Mouse (Mus musculus) adrenal gland, adult 18-20 months (tissue): ENCODE measurements around the gene Ncoa7. TPM values are rescaled to one million over a fixed set of nuclear protein-coding genes. Genes with fewer than 3 reads are reported as not detected.

Experiments
- DNase-seq, 2 experiments: peaks; one replicate each; pipeline ENCODE4 v3.0.0; 2021 to 2022; ENCODE audit warnings: low spot score in 2 of 2
- total RNA-seq, 2 experiments: library from RNA; stranded (reverse); gene quantifications; 1 replicate in 1 of 2; 2 replicates in 1 of 2; pipeline ENCODE4 v1.2.3; 2021

The Ncoa7 gene
- total RNA-seq, 2 experiments from 2014 or later, result 29.2 to 30.2 TPM

- DNase-seq, result no peak
Observed at GRCm38 (mm10) chr10:30751586-30751985, 51.5 kb downstream of the Ncoa7 start.

- DNase-seq, result no peak
Observed at GRCm38 (mm10) chr10:30749807-30750206, 53.3 kb downstream of the Ncoa7 start.

GRCm38 (mm10) chr10:30745238-30745974 is 57.7 kb downstream of the Ncoa7 start:
- no peak for DNase-seq

- DNase-seq, result no peak
Observed at GRCm38 (mm10) chr10:30743275-30743674, 59.9 kb downstream of the Ncoa7 start.

- DNase-seq, result no peak
Observed at GRCm38 (mm10) chr10:30738403-30738802, 64.7 kb downstream of the Ncoa7 start.

GRCm38 (mm10) chr10:30737323-30737722 is 65.8 kb downstream of the Ncoa7 start:
- no peak for DNase-seq

GRCm38 (mm10) chr10:30733148-30733785 is 69.9 kb downstream of the Ncoa7 start:
- DNase-seq, result no peak

- DNase-seq, result peak in 1 of 2 experiments; percentile 25
Observed at GRCm38 (mm10) chr10:30731321-30731914, 71.7 kb downstream of the Ncoa7 start.

- no peak for DNase-seq
Observed at GRCm38 (mm10) chr10:30730791-30731190, 72.3 kb downstream of the Ncoa7 start.

GRCm38 (mm10) chr10:30729157-30730096 is 73.7 kb downstream of the Ncoa7 start:
- no peak for DNase-seq

- no peak for DNase-seq
Observed at GRCm38 (mm10) chr10:30723014-30723413, 80.1 kb downstream of the Ncoa7 start.

- DNase-seq, result no peak
Observed at GRCm38 (mm10) chr10:30720556-30720955, 82.6 kb downstream of the Ncoa7 start.

GRCm38 (mm10) chr10:30719947-30720346 is 83.2 kb downstream of the Ncoa7 start:
- no peak for DNase-seq

GRCm38 (mm10) chr10:30718703-30719340 is 84.3 kb downstream of the Ncoa7 start:
- peak in 1 of 2 experiments; percentile 18 for DNase-seq

GRCm38 (mm10) chr10:30716171-30716570 is 87.0 kb downstream of the Ncoa7 start:
- no peak for DNase-seq

GRCm38 (mm10) chr10:30712540-30712939 is 90.6 kb downstream of the Ncoa7 start:
- DNase-seq, result no peak

GRCm38 (mm10) chr10:30709846-30710403 is 93.2 kb downstream of the Ncoa7 start:
- DNase-seq, result no peak

- DNase-seq, result no peak
Observed at GRCm38 (mm10) chr10:30708039-30708438, 95.1 kb downstream of the Ncoa7 start.

GRCm38 (mm10) chr10:30702663-30703062 is 100.5 kb downstream of the Ncoa7 start:
- no peak for DNase-seq

GRCm38 (mm10) chr10:30686862-30687261 is 116.3 kb downstream of the Ncoa7 start:
- DNase-seq, result no peak
